Mouse (Mus musculus): ENCODE data around the gene Gm39566. TPM values are rescaled to one million over a fixed set of nuclear protein-coding genes. Genes with fewer than 3 reads are reported as not detected.
A peak's percentile ranks its signal among the peaks of the same experiment; 100 is the strongest.

Gm39566 gene
- total RNA-seq, 2 experiments from 2014 or later: not detected

- intact Hi-C loops (cut with DNase I): no loop called here
- peak; percentile 18 to 28 for DNase-seq
These were observed 15.0 kb downstream of the Gm39566 start for GRCm38 (mm10) chr11:69800138-69800391.

GRCm38 (mm10) chr11:69799394-69800137 is 15.5 kb downstream of the Gm39566 start:
- DNase-seq: peak in 1 of 2 experiments; percentile 25
- intact Hi-C loops (cut with DNase I): no loop called here

- no peak for DNase-seq
- intact Hi-C loops (cut with DNase I): no loop called here
These were observed 17.2 kb downstream of the Gm39566 start for GRCm38 (mm10) chr11:69797924-69798323.

GRCm38 (mm10) chr11:69795983-69796435 is 19.1 kb downstream of the Gm39566 start:
- no peak for DNase-seq
- intact Hi-C loops (cut with DNase I): no loop called here

- DNase-seq: peak; percentile 95 to 97
- intact Hi-C loops (cut with DNase I): no loop called here
These were observed 19.7 kb downstream of the Gm39566 start, which contains the start of gene Chrnb1 for GRCm38 (mm10) chr11:69795168-69795982. TSS of gene Chrnb1 (minus strand) at chr11:69795943.

GRCm38 (mm10) chr11:69793429-69793828 is 21.7 kb downstream of the Gm39566 start:
- intact Hi-C loops (cut with DNase I): no loop called here
- no peak for DNase-seq

GRCm38 (mm10) chr11:69791420-69791819 is 23.7 kb downstream of the Gm39566 start:
- intact Hi-C loops (cut with DNase I): no loop called here
- DNase-seq: no peak

- intact Hi-C loops (cut with DNase I): no loop called here
- no peak for DNase-seq
These were observed 25.7 kb downstream of the Gm39566 start for GRCm38 (mm10) chr11:69789431-69789830.

GRCm38 (mm10) chr11:69787306-69787705 is 27.8 kb downstream of the Gm39566 start:
- no peak for DNase-seq
- intact Hi-C loops (cut with DNase I): no loop called here

- intact Hi-C loops (cut with DNase I): no loop called here
- peak; percentile 63 to 68 for DNase-seq
These were observed 30.3 kb downstream of the Gm39566 start for GRCm38 (mm10) chr11:69784793-69785272.

- no peak for DNase-seq
- intact Hi-C loops (cut with DNase I): no loop called here
These were observed 33.3 kb downstream of the Gm39566 start for GRCm38 (mm10) chr11:69781828-69782227.

- DNase-seq: no peak
- intact Hi-C loops (cut with DNase I): no loop called here
These were observed 36.1 kb downstream of the Gm39566 start for GRCm38 (mm10) chr11:69778985-69779384.

- peak in 1 of 2 experiments; percentile 26 for DNase-seq
- intact Hi-C loops (cut with DNase I): no loop called here
These were observed 36.7 kb downstream of the Gm39566 start for GRCm38 (mm10) chr11:69778258-69778982.

- no peak for DNase-seq
- intact Hi-C loops (cut with DNase I): no loop called here
These were observed 37.4 kb downstream of the Gm39566 start for GRCm38 (mm10) chr11:69777504-69778257.

- no peak for DNase-seq
- intact Hi-C loops (cut with DNase I): no loop called here
These were observed 38.6 kb downstream of the Gm39566 start for GRCm38 (mm10) chr11:69776488-69776887.

- no peak for DNase-seq
- intact Hi-C loops (cut with DNase I): no loop called here
These were observed 39.4 kb downstream of the Gm39566 start for GRCm38 (mm10) chr11:69775716-69776115.

GRCm38 (mm10) chr11:69774961-69775360 is 40.1 kb downstream of the Gm39566 start:
- intact Hi-C loops (cut with DNase I): no loop called here
- no peak for DNase-seq

GRCm38 (mm10) chr11:69767625-69767909 is 47.5 kb downstream of the Gm39566 start:
- intact Hi-C loops (cut with DNase I): no loop called here
- DNase-seq: peak; percentile 29 to 36

- peak; percentile 21 to 44 for DNase-seq
- intact Hi-C loops (cut with DNase I): no loop called here
These were observed 48.0 kb downstream of the Gm39566 start for GRCm38 (mm10) chr11:69766872-69767624.

- intact Hi-C loops (cut with DNase I): no loop called here
- peak; percentile 80 to 82 for DNase-seq
These were observed 48.9 kb downstream of the Gm39566 start for GRCm38 (mm10) chr11:69766126-69766609.
